Mouse (Mus musculus): ENCODE measurements around the gene Kng1.
A peak's percentile ranks its signal among the peaks of the same experiment; 100 is the strongest.
"Not testable (repeated sequence)": the region's sequence is repeated elsewhere in the genome, so short reads cannot be mapped to it uniquely, and the experiment has no call there.

Kng1 gene

GRCm38 (mm10) chr16:23057668-23058447, at the start of gene Kng1:
Gene Kng1 (plus strand): TSS chr16:23057865.
- DNase-seq (ENCODE audit: low spot score), result peak; percentile 80

- not testable (repeated sequence) for DNase-seq (ENCODE audit: low spot score)
Observed at GRCm38 (mm10) chr16:23013786-23014185, 43.9 kb upstream of the Kng1 start.

GRCm38 (mm10) chr16:23014645-23015044, 43.0 kb upstream of the Kng1 start:
- DNase-seq (ENCODE audit: low spot score), result not testable (repeated sequence)

GRCm38 (mm10) chr16:23020571-23020970, 37.1 kb upstream of the Kng1 start:
- not testable (repeated sequence) for DNase-seq (ENCODE audit: low spot score)

- DNase-seq (ENCODE audit: low spot score), result no peak
Observed at GRCm38 (mm10) chr16:23025111-23025510, 32.6 kb upstream of the Kng1 start.

- DNase-seq (ENCODE audit: low spot score), result no peak
Observed at GRCm38 (mm10) chr16:23026582-23026981, 31.1 kb upstream of the Kng1 start.

- not testable (repeated sequence) for DNase-seq (ENCODE audit: low spot score)
Observed at GRCm38 (mm10) chr16:23027341-23027740, 30.3 kb upstream of the Kng1 start.

GRCm38 (mm10) chr16:23028966-23029600, 28.6 kb upstream of the Kng1 start, which contains the start of gene Kng2:
Gene Kng2 (minus strand): TSS chr16:23029482.
- DNase-seq (ENCODE audit: low spot score), result peak; percentile 75

GRCm38 (mm10) chr16:23030673-23031435, 26.8 kb upstream of the Kng1 start:
- no peak for DNase-seq (ENCODE audit: low spot score)

- DNase-seq (ENCODE audit: low spot score), result peak; percentile 57
Observed at GRCm38 (mm10) chr16:23033673-23034072, 24.0 kb upstream of the Kng1 start.

- peak; percentile 79 for DNase-seq (ENCODE audit: low spot score)
Observed at GRCm38 (mm10) chr16:23037744-23038143, 19.9 kb upstream of the Kng1 start.

GRCm38 (mm10) chr16:23039281-23039680, 18.4 kb upstream of the Kng1 start:
- DNase-seq (ENCODE audit: low spot score), result peak; percentile 40

- DNase-seq (ENCODE audit: low spot score), result no peak
Observed at GRCm38 (mm10) chr16:23040876-23041275, 16.8 kb upstream of the Kng1 start.

- no peak for DNase-seq (ENCODE audit: low spot score)
Observed at GRCm38 (mm10) chr16:23046319-23046718, 11.3 kb upstream of the Kng1 start.

GRCm38 (mm10) chr16:23059630-23060029, 2.0 kb downstream of the Kng1 start:
- DNase-seq (ENCODE audit: low spot score), result not testable (repeated sequence)

GRCm38 (mm10) chr16:23060781-23061325, 3.2 kb downstream of the Kng1 start:
- not testable (repeated sequence) for DNase-seq (ENCODE audit: low spot score)

GRCm38 (mm10) chr16:23077516-23077915, 19.9 kb downstream of the Kng1 start:
- DNase-seq (ENCODE audit: low spot score), result not testable (repeated sequence)

GRCm38 (mm10) chr16:23087159-23087558, 29.5 kb downstream of the Kng1 start:
- not testable (repeated sequence) for DNase-seq (ENCODE audit: low spot score)

- DNase-seq (ENCODE audit: low spot score), result not testable (repeated sequence)
Observed at GRCm38 (mm10) chr16:23087712-23088111, 30.0 kb downstream of the Kng1 start.

- DNase-seq (ENCODE audit: low spot score), result not testable (repeated sequence)
Observed at GRCm38 (mm10) chr16:23088491-23088890, 30.8 kb downstream of the Kng1 start.

- DNase-seq (ENCODE audit: low spot score), result not testable (repeated sequence)
Observed at GRCm38 (mm10) chr16:23091345-23091744, 33.7 kb downstream of the Kng1 start.

GRCm38 (mm10) chr16:23093321-23093953, 35.8 kb downstream of the Kng1 start:
- no peak for DNase-seq (ENCODE audit: low spot score)

Data from yolk sac, embryonic 10.5 days (tissue).